Mouse (Mus musculus) retina, adult 2 months (tissue): Measurements from ENCODE around the gene Tek.
"Not testable (repeated sequence)": the region's sequence is repeated elsewhere in the genome, so short reads cannot be mapped to it uniquely, and the experiment has no call there.

Experiments
- DNase-seq: peaks from one replicate; pipeline ENCODE4 v3.0.0-alpha.2; 2012; ENCODE audit warnings: low read depth, low spot score

The Tek gene

GRCm38 (mm10) chr4:94738838-94739731 is at the start of gene Tek:
TSS of gene Tek (plus strand) at chr4:94739289.
- no peak for DNase-seq

- not testable (repeated sequence) for DNase-seq
These were observed 49.3 kb upstream of the Tek start for GRCm38 (mm10) chr4:94689804-94690203.

DNA sequence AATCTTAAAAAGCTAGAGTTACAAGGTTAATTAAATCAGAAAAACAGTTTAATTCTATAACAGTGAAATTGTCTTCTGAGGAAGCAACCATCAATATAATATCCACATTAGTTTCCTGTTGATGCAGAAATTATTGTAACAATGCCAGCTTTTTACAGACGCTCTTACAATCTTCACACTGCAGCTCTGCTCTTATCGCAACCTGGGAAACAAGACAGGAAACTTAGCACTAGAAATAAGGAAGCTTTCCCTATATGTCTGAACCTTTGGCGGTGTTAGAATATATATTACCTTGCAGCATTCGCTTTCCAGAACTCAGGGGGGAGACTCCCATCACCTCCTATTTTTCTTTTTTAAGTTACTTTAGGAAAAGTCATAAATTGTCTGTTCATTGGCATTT is 48.0 kb upstream of the Tek start:
- DNase-seq, result no peak

DNA sequence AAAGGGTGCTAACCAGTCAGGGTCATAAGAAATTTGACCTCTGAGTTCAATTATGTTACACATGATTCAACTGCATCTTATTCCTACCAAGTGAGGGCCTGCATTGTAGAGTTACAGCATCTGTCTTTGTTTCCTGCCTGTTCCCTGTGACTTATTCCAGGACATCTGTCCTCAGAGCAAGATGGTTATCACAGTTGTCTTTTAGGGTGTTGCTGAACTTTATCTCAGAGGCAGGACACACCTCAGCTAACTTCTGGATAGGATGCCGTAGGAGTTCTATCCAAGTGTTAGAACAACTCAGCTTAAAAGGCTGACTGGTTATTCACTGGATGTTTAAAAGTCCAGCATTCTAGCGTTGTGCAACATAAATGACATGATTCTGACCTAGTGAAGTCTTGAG is 46.9 kb upstream of the Tek start:
- DNase-seq, result no peak

GRCm38 (mm10) chr4:94696368-94696767 is 42.7 kb upstream of the Tek start:
- DNase-seq, result no peak

DNA sequence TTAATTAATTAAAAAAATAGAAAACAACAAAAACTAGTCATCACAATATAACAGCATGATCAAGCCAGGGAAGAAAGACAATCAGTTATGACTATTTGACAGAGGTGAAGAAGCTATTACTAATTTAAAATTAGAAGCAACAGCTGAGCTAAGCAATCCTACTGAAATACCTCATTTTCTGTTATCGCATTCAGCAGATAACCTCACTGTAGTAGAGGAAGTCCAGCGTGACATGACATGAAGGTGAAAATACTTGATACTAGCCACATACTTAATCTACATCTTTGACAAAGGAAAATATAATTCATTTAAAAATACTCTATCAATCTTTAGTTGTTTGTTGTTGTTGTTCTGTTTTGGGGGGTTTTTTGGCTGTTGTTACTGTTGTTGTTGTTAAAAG is 28.1 kb upstream of the Tek start:
- DNase-seq, result no peak

GRCm38 (mm10) chr4:94711426-94711825 is 27.7 kb upstream of the Tek start:
- no peak for DNase-seq

GRCm38 (mm10) chr4:94713741-94714140 is 25.3 kb upstream of the Tek start:
- DNase-seq, result no peak

GRCm38 (mm10) chr4:94715166-94715565 is 23.9 kb upstream of the Tek start:
- no peak for DNase-seq

- no peak for DNase-seq
These were observed 13.3 kb upstream of the Tek start for GRCm38 (mm10) chr4:94725799-94726198.

DNA sequence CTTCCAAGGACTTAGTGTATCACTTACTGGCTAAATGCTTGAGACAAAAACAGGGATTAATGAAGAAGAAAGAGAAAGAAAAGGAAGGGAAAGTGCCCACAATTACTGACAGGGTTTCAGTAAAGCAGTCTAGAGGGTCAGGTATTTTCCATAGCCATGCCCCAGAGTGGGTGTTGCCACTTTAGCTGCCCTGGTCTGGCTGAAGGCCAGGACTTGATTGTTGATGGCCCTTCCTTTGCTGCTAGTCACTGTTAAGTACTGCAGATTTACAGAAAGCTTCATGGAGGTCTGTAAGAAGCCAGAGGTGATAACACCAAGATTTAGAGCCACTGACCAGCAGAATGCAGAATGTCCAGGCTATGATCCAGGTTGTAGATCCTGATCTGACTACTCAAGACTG is 6.4 kb upstream of the Tek start:
- DNase-seq, result no peak

DNA sequence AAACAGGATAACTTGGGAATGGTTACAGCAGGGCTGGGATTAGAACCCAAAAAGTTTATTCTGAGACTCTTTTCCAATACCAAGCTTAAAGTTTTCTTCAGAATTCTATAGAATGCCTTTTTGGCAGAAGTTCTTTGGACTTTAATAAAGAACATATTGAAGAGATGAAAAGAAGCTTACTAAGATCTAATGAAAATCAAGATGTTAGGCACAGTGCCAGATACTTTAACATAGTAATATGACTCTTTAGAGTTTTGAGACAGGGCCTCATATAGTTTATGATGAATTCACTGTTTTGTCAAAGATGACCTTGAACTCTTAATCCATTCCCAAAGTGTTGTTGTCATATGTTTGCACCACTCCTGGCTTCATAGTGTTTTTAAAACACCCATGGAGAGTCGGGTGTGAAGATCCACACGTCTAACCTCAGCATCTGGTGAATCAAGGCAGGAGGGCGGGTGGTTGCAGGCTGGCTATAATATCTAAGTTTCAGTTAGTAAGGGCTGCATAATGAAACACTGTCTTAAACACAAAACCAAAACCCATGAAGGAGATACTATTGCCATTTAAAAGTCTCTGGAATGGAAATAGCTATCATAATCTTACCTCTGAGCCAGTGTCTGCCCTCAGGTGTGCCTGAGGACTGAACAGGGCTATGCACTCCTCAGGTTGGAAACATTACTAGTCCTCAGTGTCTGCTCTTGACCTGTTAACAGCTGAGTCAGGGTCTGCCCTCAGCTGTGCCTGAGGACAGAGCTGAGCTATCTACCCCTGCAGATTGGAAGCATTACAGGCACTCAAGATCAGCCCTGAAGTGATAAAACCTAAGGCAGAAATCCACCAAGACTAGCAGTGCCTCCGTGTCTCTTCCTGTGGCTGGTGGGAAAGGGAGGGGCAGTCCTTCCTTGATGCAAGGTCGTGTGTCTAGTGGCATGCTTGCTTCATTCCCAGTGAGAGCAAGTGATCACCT is 1.5 kb upstream of the Tek start:
- no peak for DNase-seq

- DNase-seq, result no peak
These were observed 2.7 kb downstream of the Tek start for GRCm38 (mm10) chr4:94741824-94742223.

DNA sequence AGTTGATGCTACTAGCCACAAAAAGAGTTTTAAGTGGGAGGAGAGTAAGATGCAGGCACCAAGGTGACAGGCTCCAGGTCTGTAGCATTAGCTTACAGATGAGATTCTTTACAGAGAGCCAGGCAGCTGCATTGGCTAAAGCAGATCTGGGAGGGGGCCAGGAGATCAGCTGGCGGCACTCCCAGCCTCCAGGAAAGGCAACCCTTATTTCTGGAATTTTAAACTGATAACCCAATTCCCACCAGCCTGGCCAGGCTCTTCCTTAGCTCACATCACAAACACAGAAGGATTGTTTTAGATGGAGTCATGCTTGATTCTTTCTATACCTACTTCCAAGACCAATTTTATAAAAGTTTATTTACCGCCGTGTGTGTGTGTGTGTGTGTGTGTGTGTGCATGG is 6.7 kb downstream of the Tek start:
- DNase-seq, result no peak

- no peak for DNase-seq
These were observed 7.3 kb downstream of the Tek start for GRCm38 (mm10) chr4:94746387-94746811.

DNA sequence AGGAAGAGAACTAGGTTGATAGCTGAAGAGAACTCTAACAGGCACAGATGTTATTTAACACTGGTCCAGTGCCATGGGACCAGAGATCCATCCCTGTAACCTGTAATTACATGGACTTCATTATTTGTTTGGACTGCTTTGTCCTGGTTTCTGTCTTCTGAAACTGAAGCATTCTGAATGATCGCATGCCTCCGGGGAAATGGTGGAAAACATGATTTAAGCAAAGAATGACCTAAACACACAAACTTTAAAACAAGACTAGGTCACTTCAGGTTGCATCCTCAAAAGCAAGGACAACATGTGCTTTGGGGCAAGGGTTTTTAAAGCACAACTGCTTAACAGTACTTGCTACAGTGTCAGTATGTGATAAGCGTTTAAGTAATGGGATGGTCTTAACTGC is 8.2 kb downstream of the Tek start:
- DNase-seq, result no peak

DNA sequence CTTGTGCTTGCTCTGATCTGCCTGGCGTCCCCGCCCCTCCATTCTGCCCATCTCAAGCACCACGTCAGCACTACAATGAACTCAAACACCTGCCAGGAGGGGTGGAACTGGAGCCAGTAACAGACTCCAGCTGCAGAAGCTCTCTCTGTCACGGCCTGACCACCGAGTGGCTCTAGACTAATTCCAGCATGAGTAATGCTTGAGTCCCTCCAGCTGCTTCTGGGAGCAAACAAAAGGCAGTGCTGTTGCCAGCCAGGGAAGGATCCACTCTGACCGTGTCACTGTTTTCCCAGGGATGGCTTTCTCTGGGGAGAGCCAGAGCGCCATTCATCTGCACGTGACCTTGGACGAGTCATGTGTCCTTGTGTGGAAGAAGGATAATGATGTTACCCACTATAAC is 13.4 kb downstream of the Tek start:
- DNase-seq, result no peak

- no peak for DNase-seq
These were observed 26.1 kb downstream of the Tek start for GRCm38 (mm10) chr4:94765217-94765616.

DNA sequence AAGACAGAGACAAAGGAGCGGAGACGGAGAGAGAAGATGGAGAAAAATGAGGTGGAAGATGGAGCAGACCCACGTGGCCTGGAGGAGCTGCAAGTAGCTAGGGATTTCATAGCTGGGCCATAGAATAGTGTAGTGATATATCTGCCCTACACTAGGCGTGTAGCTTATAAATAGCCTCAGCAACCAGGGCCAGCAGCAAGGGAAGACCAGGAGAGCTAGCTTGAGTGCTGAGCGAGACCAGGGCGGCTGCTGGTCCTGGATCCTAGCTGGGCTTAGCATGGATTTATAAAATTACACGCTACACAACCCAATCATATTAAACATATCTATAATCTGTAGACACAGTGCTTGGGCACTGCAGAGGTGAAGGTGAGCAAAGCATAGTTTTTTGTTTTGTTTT is 27.1 kb downstream of the Tek start:
- DNase-seq, result no peak

- no peak for DNase-seq
These were observed 29.5 kb downstream of the Tek start for GRCm38 (mm10) chr4:94768624-94769023.

DNA sequence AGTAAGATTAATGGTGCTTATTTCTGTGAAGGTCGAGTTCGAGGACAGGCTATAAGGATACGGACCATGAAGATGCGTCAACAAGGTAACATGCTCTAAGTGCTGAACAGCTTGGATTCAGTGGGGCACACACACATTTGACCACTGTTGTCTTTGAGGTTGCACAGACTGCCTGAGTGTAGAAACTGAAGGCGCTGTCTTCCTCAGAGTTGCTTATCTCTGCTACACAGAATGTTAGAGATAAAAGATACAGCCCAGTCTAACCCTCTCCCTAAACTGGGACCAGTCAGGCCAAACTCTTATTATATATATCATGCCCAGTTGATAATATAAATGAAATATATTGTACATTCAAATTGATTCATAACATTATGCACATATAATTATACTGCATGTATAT is 42.0 kb downstream of the Tek start:
- no peak for DNase-seq

DNA sequence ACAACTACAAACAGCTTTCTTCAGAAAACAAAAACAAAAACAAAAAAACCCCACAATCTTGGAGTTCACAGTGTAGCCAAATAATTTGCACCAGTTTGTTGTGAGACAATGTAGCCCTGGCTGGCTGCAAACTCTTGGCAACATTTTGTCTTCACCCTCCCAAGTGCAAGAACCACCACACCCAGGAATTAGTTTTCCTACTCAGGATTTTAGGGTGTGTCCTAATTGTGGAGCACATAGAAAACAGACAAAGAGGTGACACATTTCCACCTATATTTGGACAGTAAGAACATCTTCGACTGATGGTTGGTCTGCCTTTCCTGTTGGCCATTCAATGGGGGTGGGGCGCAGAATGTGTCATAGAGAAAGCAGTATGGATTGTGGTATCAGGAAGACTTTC is 46.8 kb downstream of the Tek start:
- no peak for DNase-seq

GRCm38 (mm10) chr4:94803187-94803586 is 64.1 kb downstream of the Tek start:
- no peak for DNase-seq
